In the genomic region with DNA sequence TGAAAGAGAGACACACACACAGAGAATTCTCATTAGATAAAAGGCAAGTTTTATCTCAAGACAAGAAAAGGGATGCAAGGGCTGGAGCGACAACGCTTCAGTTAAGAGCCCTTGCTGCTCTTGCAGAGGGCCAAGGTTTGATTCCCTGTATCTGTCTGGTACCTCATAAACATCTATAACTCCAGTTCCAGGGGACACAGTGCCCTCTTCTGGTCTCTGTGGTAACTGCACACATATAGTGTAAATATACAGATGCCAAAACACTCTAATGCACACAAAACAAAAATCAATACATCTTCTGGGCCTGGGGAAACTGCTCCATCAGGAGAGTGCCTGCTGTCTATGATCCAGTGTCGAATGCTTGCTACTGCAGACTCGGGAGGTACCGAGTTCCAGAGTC, we compare ENCODE assay signal across 10 mouse cellular contexts.
DNase-seq lines count a peak whose midpoint lies in the region; ATAC-seq and TF ChIP-seq lines count a peak whose summit lies in the region.
"Had no signal": no experiment of that assay in that cellular context is flagged by ENCODE, and none has a peak within 500 bp of the region (broad histone marks: within the 10 kb centered on the region; RNA-seq: fewer than 3 reads in every experiment).

No protein-coding gene starts in this region.

- TF ChIP-seq POLR2A in heart, adult 2 months (IDR thresholded peaks at IDR 0.05; ENCODE audit: insufficient read depth, low read depth, low read length), result no peak

- no peak overlapping the region for H3K27ac ChIP-seq in heart, adult 2 months
- no peak overlapping the region for H3K27ac ChIP-seq in heart, embryonic 12.5 days (ENCODE audit: poor library complexity, severe bottlenecking)
- H3K27ac ChIP-seq in lung, embryonic 14.5 days (ENCODE audit: low read depth), result no peak overlapping the region
- H3K27ac ChIP-seq: stomach, embryonic 15.5 days had no signal

- no peak for ATAC-seq in heart, embryonic 12.5 days (ENCODE audit: insufficient number of reproducible peaks, low FRiP score)
- no peak for ATAC-seq in lung, embryonic 14.5 days (ENCODE audit: insufficient read depth)

- H3K36me3 ChIP-seq in heart, adult 2 months (ENCODE audit: control insufficient read depth, insufficient read depth, low read length), result no peaks in the 10 kb centered on the region
- H3K36me3 ChIP-seq in heart, embryonic 12.5 days, result no peaks in the 10 kb centered on the region
- no peaks in the 10 kb centered on the region for H3K36me3 ChIP-seq in lung, embryonic 14.5 days (ENCODE audit: insufficient read depth)
- no peaks in the 10 kb centered on the region for H3K36me3 ChIP-seq in E14TG2a.4 (ENCODE audit: insufficient read depth, low read length)
- H3K36me3 ChIP-seq: G1E; stomach, embryonic 15.5 days had no signal

- intact Hi-C loops in heart, adult 2 months (cut with DNase I), result no loop called here

- H3K9me3 ChIP-seq in heart, embryonic 12.5 days (replicated peaks), result 0 out of 2 replicates have a peak, but pooled peaks cover 5% of the 10 kb centered on the region
- no peaks in the 10 kb centered on the region for H3K9me3 ChIP-seq in lung, embryonic 14.5 days (ENCODE audit: low read depth, low read length)
- H3K9me3 ChIP-seq in E14TG2a.4 (ENCODE audit: low read length), result no peaks in the 10 kb centered on the region
- H3K9me3 ChIP-seq: stomach, embryonic 15.5 days had no signal

- no peak overlapping the region for H3K4me3 ChIP-seq in heart, adult 2 months
- no peak overlapping the region for H3K4me3 ChIP-seq in heart, embryonic 12.5 days
- H3K4me3 ChIP-seq in lung, embryonic 14.5 days (ENCODE audit: low read depth, low read length), result no peak overlapping the region
- no peak overlapping the region for H3K4me3 ChIP-seq in E14TG2a.4 (replicated peaks; ENCODE audit: low read length)
- H3K4me3 ChIP-seq: stomach, embryonic 15.5 days had no signal

- no peak overlapping the region for H3K9ac ChIP-seq in heart, adult 2 months (ENCODE audit: low read depth, low read length)
- no peak overlapping the region for H3K9ac ChIP-seq in heart, embryonic 12.5 days
- H3K9ac ChIP-seq in lung, embryonic 14.5 days, result no peak overlapping the region
- H3K9ac ChIP-seq: stomach, embryonic 15.5 days had no signal

- no peaks in the 10 kb centered on the region for H3K79me2 ChIP-seq in heart, adult 2 months (replicated peaks; ENCODE audit: control insufficient read depth, insufficient read depth, low read length)

- H3K4me2 ChIP-seq in heart, embryonic 12.5 days, result no peak overlapping the region
- H3K4me2 ChIP-seq in lung, embryonic 14.5 days, result no peak overlapping the region
- H3K4me2 ChIP-seq: stomach, embryonic 15.5 days had no signal

- WGBS in heart, adult 2 months, result 87% methylated on average over 5 of the region's 5 CpGs
- 82% methylated on average over 5 of the region's 5 CpGs for WGBS in heart, embryonic 12.5 days
- WGBS in lung, embryonic 14.5 days, result 94% methylated on average over 5 of the region's 5 CpGs

- TF ChIP-seq CTCF in heart, adult 2 months (IDR thresholded peaks at IDR 0.05), result peak; percentile 44
- peak; percentile 53 for TF ChIP-seq CTCF in lung, embryonic 14.5 days (IDR thresholded peaks at IDR 0.05; ENCODE audit: low read depth)
- peak; percentile 28 for TF ChIP-seq CTCF in E14TG2a.4 (conservative IDR thresholded peaks at IDR 0.05; ENCODE audit: low read length)

- DNase-seq in heart, adult 2 months, result no peak
- peak; percentile 51 for DNase-seq in lung, embryonic 14.5 days
- DNase-seq in lung, postnatal 25 days (ENCODE audit: low spot score), result no peak
- DNase-seq in c-Kit-positive CD71-positive TER-119-negative erythroid progenitor cells, embryonic 14.5 days (ENCODE audit: low read depth), result peak; percentile 1
- DNase-seq in urinary bladder, adult 2 months (ENCODE audit: low spot score), result no peak
- no peak for DNase-seq in left cerebral cortex, adult 8-10 months (ENCODE audit: low spot score in 2 of 2)

- TF ChIP-seq EP300 in heart, adult 2 months (IDR thresholded peaks at IDR 0.05; ENCODE audit: insufficient read depth, low read depth, low read length), result no peak

- H3K27me3 ChIP-seq in heart, adult 2 months (ENCODE audit: control insufficient read depth, insufficient read depth, low read length), result no peaks in the 10 kb centered on the region
- H3K27me3 ChIP-seq in heart, embryonic 12.5 days (replicated peaks), result no peaks in the 10 kb centered on the region
- H3K27me3 ChIP-seq in lung, embryonic 14.5 days (ENCODE audit: insufficient read depth, low read length), result no peaks in the 10 kb centered on the region
- no peaks in the 10 kb centered on the region for H3K27me3 ChIP-seq in E14TG2a.4 (ENCODE audit: insufficient read depth, low read length)
- H3K27me3 ChIP-seq: stomach, embryonic 15.5 days had no signal

- no peaks in the 10 kb centered on the region for H3K4me1 ChIP-seq in heart, adult 2 months (ENCODE audit: control insufficient read depth, insufficient read depth, low read length)
- H3K4me1 ChIP-seq in heart, embryonic 12.5 days (replicated peaks), result no peaks in the 10 kb centered on the region
- no peaks in the 10 kb centered on the region for H3K4me1 ChIP-seq in lung, embryonic 14.5 days (ENCODE audit: insufficient read depth)
- no peaks in the 10 kb centered on the region for H3K4me1 ChIP-seq in E14TG2a.4 (replicated peaks; ENCODE audit: low read depth, low read length)
- H3K4me1 ChIP-seq: stomach, embryonic 15.5 days had no signal

Comparison
In these comparisons a context has a peak if more than half of its experiments do, and no peak if none do; other contexts are left out.
1. DNase-seq: peak in lung, embryonic 14.5 days (single experiment) and c-Kit-positive CD71-positive TER-119-negative erythroid progenitor cells, embryonic 14.5 days (single experiment); none in heart, adult 2 months (0 of 2), lung, postnatal 25 days (single experiment), urinary bladder, adult 2 months (single experiment) and left cerebral cortex, adult 8-10 months (0 of 2).
2. Peak in every context shown above with its lines, with median percentiles within 50 percentile points of each other: CTCF ChIP-seq.